Mouse (Mus musculus) liver, adult 2 months (tissue): ENCODE measurements around the gene Fgf2. TPM values are rescaled to one million over a fixed set of nuclear protein-coding genes. Genes with fewer than 3 reads are reported as not detected.

Source experiments
- DNase-seq: peaks from one replicate; pipeline ENCODE4 v3.0.0-alpha.2; 2011; ENCODE audit warnings: low read depth, low spot score; ENCODE audit errors: extremely low read depth
- H3K27ac ChIP-seq: fragments of 200-500 bp; replicated peaks from 2 replicates; pipeline ENCODE4 v1.5.1; 2012; ENCODE audit warnings: low read depth, mild to moderate bottlenecking, control low read depth, inconsistent platforms, low read length; ENCODE audit not compliant: insufficient read depth
- H3K27me3 ChIP-seq: fragments of 200-500 bp; 2 replicates; pipeline ENCODE4 v1.6.1; 2012; ENCODE audit warnings: mild to moderate bottlenecking, moderate library complexity, low read length, inconsistent platforms; ENCODE audit not compliant: control insufficient read depth, insufficient read depth
- H3K36me3 ChIP-seq: fragments of 200-500 bp; 2 replicates; pipeline ENCODE4 v1.6.1; 2012; ENCODE audit warnings: low read length, inconsistent platforms; ENCODE audit not compliant: control insufficient read depth, insufficient read depth
- H3K4me1 ChIP-seq: fragments of 200-500 bp; 2 replicates; pipeline ENCODE4 v1.6.1; 2011; ENCODE audit warnings: low read length; ENCODE audit not compliant: control insufficient read depth, insufficient read depth
- H3K4me3 ChIP-seq: fragments of 200-500 bp; 2 replicates; pipeline ENCODE4 v1.5.1; 2011; ENCODE audit warnings: low read depth, mild to moderate bottlenecking, control low read depth, low read length, moderate library complexity; ENCODE audit not compliant: insufficient read depth
- H3K79me2 ChIP-seq: fragments of 200-500 bp; 2 replicates; pipeline ENCODE4 v1.6.1; 2012; ENCODE audit warnings: inconsistent platforms, mild to moderate bottlenecking, low read length, moderate library complexity; ENCODE audit not compliant: control insufficient read depth, insufficient read depth
- H3K9ac ChIP-seq: fragments of 200-500 bp; 2 replicates; pipeline ENCODE4 v1.6.1; 2012; ENCODE audit warnings: low read depth, mild to moderate bottlenecking, control low read depth, inconsistent platforms, low read length
- CTCF ChIP-seq: fragments of 200-500 bp; IDR thresholded peaks from 2 replicates; pipeline ENCODE4 v1.5.1; 2011; ENCODE audit warnings: low read depth, low read length, control low read depth
- POLR2A ChIP-seq: fragments of 200-500 bp; IDR thresholded peaks from 2 replicates; pipeline ENCODE4 v1.6.1; 2011; ENCODE audit warnings: low read length, control low read depth; ENCODE audit not compliant: insufficient read depth; ENCODE audit errors: extremely low read depth
- WGBS: fragments of 180-500 bp; shearing (Covaris S2); methylation state at CpG from one replicate; pipeline ENCODE4 v1.1.7; 2018; 5-methylcytosine and 5-hydroxymethylcytosine counted together
- polyA plus RNA-seq: library from polyadenylated mRNA; depleted of rRNA; stranded (reverse); fragments of >200 nt; gene quantifications from 2 replicates; pipeline ENCODE4 v1.2.3, GENCODE M21; 2012; rRNA removed
- total RNA-seq: library from RNA; depleted of rRNA; stranded (reverse); fragments of >200 nt; gene quantifications from 2 replicates; pipeline ENCODE4 v1.2.3, GENCODE M21; 2014; rRNA removed

The Fgf2 gene
- total and polyA plus RNA-seq, 2 experiments = 0.11 to 0.46 TPM

DNA sequence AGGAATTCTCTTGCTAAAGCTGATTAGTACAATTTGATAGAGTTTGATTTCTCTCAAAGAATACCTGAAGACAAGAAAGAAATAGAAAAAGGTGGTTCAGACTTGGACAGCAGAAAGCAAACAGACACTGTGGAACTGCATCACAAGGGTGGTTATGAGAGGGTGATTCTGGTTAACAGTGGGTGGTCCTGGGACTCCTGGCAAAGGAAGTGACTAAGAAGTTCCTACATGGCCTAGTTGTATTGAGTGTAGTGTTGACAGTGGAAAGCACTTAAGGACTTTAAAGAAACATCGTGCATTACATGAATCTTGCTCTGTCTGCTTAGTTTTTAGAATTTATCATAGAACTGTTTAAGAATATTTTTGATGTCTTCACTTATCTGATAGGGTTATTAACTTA, 107.8 kb downstream of the Fgf2 start:
- no peaks in the 10 kb centered on the region for H3K79me2 ChIP-seq
- H3K27me3 ChIP-seq = no peaks in the 10 kb centered on the region
- no peak overlapping the region for H3K4me3 ChIP-seq
- no peak for TF ChIP-seq POLR2A
- no peak for TF ChIP-seq CTCF
- H3K4me1 ChIP-seq = no peaks in the 10 kb centered on the region
- no peak overlapping the region for H3K9ac ChIP-seq
- 88% methylated on average over 1 of the region's 1 CpGs for WGBS
- no peak overlapping the region for H3K27ac ChIP-seq
- H3K36me3 ChIP-seq = peaks cover 10% of the 10 kb centered on the region
- DNase-seq = no peak

Other genes starting within 250 kb of the Fgf2 start
- not detected in 2 replicates for gene Il2, start 222.4 kb upstream of the Fgf2 start, total RNA-seq
- gene Il2, start 222.4 kb upstream of the Fgf2 start, polyA plus RNA-seq = not detected in 2 replicates
- not detected in 2 replicates for gene Il21, start 115.7 kb upstream of the Fgf2 start, total RNA-seq
- gene Il21, start 115.7 kb upstream of the Fgf2 start, polyA plus RNA-seq = not detected in 2 replicates
- 0.94 and 1.1 TPM in 2 replicates for gene Bbs12, start 35.8 kb upstream of the Fgf2 start, total RNA-seq
- gene Bbs12, start 35.8 kb upstream of the Fgf2 start, polyA plus RNA-seq = 0.09 and 0.14 TPM in 2 replicates
- 0.18 and 0.74 TPM in 2 replicates for gene Cetn4, start 35.6 kb upstream of the Fgf2 start, total RNA-seq
- gene Cetn4, start 35.6 kb upstream of the Fgf2 start, polyA plus RNA-seq = not detected in 2 replicates
- gene Spata5, start 71.5 kb downstream of the Fgf2 start, total RNA-seq = 7.2 and 8.7 TPM in 2 replicates
- gene Spata5, start 71.5 kb downstream of the Fgf2 start, polyA plus RNA-seq = 1.1 and 1.3 TPM in 2 replicates
- gene Nudt6, start 71.9 kb downstream of the Fgf2 start, total RNA-seq = 8.0 and 11.3 TPM in 2 replicates
- gene Nudt6, start 71.9 kb downstream of the Fgf2 start, polyA plus RNA-seq = 28.4 and 32.4 TPM in 2 replicates